Mouse (Mus musculus) liver, embryonic 11.5 days (tissue): ENCODE data around the gene Hhip. TPM values are rescaled to one million over a fixed set of nuclear protein-coding genes. Genes with fewer than 3 reads are reported as not detected.

Experiments used
- ATAC-seq: fragments of 200-750 bp; cut with Nextera tagmentation; replicated peaks from 2 replicates; pipeline ENCODE4 v1.8.0; 2017; ENCODE audit warnings: moderate number of reproducible peaks, mild to moderate bottlenecking, moderate TSS enrichment, moderate library complexity; ENCODE audit not compliant: low FRiP score
- DNase-seq: peaks from one replicate; pipeline ENCODE4 v3.0.0-alpha.2; 2017; ENCODE audit warnings: low spot score
- H3K27ac ChIP-seq: fragments of 300-500 bp; sonication (generic); 2 replicates; pipeline ENCODE4 v1.5.1; 2014; ENCODE audit warnings: mild to moderate bottlenecking, low read depth, low read length, control low read depth
- H3K27me3 ChIP-seq: fragments of 300-500 bp; sonication (generic); replicated peaks from 2 replicates; pipeline ENCODE4 v1.6.1; 2014; ENCODE audit warnings: low read length, mixed read lengths; ENCODE audit not compliant: control insufficient read depth, insufficient read depth
- H3K36me3 ChIP-seq: fragments of 300-500 bp; sonication (generic); 2 replicates; pipeline ENCODE4 v1.6.1; 2014; ENCODE audit warnings: mild to moderate bottlenecking, low read length, moderate library complexity, mixed read lengths; ENCODE audit not compliant: control insufficient read depth, insufficient read depth
- H3K4me1 ChIP-seq: fragments of 300-500 bp; sonication (generic); replicated peaks from 2 replicates; pipeline ENCODE4 v1.6.1; 2014; ENCODE audit warnings: low read length, mixed read lengths; ENCODE audit not compliant: control insufficient read depth, insufficient read depth
- H3K4me2 ChIP-seq: fragments of 300-500 bp; sonication (generic); 2 replicates; pipeline ENCODE4 v1.6.1; 2014; ENCODE audit warnings: mild to moderate bottlenecking, control low read depth, moderate library complexity
- H3K4me3 ChIP-seq: fragments of 300-500 bp; sonication (generic); 2 replicates; pipeline ENCODE4 v1.5.1; 2014; ENCODE audit warnings: low read depth, low read length, control low read depth
- H3K9ac ChIP-seq: fragments of 300-500 bp; sonication (generic); 2 replicates; pipeline ENCODE4 v1.6.1; 2014; ENCODE audit warnings: low read depth, low read length, control low read depth
- H3K9me3 ChIP-seq: fragments of 300-500 bp; sonication (generic); 2 replicates; pipeline ENCODE4 v1.6.1; 2016; ENCODE audit warnings: low read length, inconsistent platforms, mixed read lengths; ENCODE audit not compliant: control insufficient read depth
- WGBS: fragments of 180-500 bp; shearing (Covaris S2); extraction: QIAGEN DNeasy Blood & Tissue Kit; methylation state at CpG from one replicate; pipeline ENCODE4 v1.1.7; 2014; 5-methylcytosine and 5-hydroxymethylcytosine counted together
- polyA plus RNA-seq: library from polyadenylated mRNA; unstranded; fragments of >200 nt; fragmentation: Nextera tagmentation; extraction: Ambion mirVana; gene quantifications from 2 replicates; pipeline ENCODE4 v1.2.1, GENCODE M21; 2014

Gene Hhip
- polyA plus RNA-seq, 1 experiment from 2014 or later, result 2.1 TPM

GRCm38 (mm10) chr8:79966159-79966558 is 91.6 kb downstream of the Hhip start:
- H3K9ac ChIP-seq, result no peak overlapping the region
- no peak overlapping the region for H3K27ac ChIP-seq
- no peaks in the 10 kb centered on the region for H3K27me3 ChIP-seq
- H3K4me2 ChIP-seq, result no peak overlapping the region
- H3K4me1 ChIP-seq, result no peaks in the 10 kb centered on the region
- ATAC-seq (no peak), DNase-seq (no peak)
- 75% methylated on average over 6 of the region's 6 CpGs for WGBS
- H3K36me3 ChIP-seq, result no peaks in the 10 kb centered on the region
- no peaks in the 10 kb centered on the region for H3K9me3 ChIP-seq
- no peak overlapping the region for H3K4me3 ChIP-seq

- 12% methylated on average over 3 of the region's 3 CpGs for WGBS
- DNase-seq, result no peak
These were observed 104.9 kb downstream of the Hhip start for GRCm38 (mm10) chr8:79952857-79953256.

GRCm38 (mm10) chr8:79950376-79950775 is 107.4 kb downstream of the Hhip start:
- Histone ChIP-seq H3K9me3 (no peaks in the 10 kb centered on the region), H3K4me3 (no peak overlapping the region), H3K27ac (no peak overlapping the region), H3K4me1 (no peaks in the 10 kb centered on the region), H3K36me3 (no peaks in the 10 kb centered on the region), H3K27me3 (no peaks in the 10 kb centered on the region), H3K4me2 (no peak overlapping the region), H3K9ac (no peak overlapping the region)
- DNase-seq (no peak), ATAC-seq (no peak)
- WGBS, result 66% methylated on average over 3 of the region's 3 CpGs

More at GRCm38 (mm10) chr8:79952857-79953256, 104.9 kb downstream of the Hhip start:
- Histone ChIP-seq H3K9ac (no peak overlapping the region), H3K4me1 (no peaks in the 10 kb centered on the region), H3K27ac (no peak overlapping the region), H3K4me2 (no peak overlapping the region), H3K27me3 (no peaks in the 10 kb centered on the region), H3K36me3 (no peaks in the 10 kb centered on the region), H3K4me3 (no peak overlapping the region), H3K9me3 (no peaks in the 10 kb centered on the region)
- ATAC-seq, result no peak

- no peaks in the 10 kb centered on the region for H3K9me3 ChIP-seq
- WGBS, result 76% methylated on average over 9 of the region's 9 CpGs
- DNase-seq (no peak), ATAC-seq (no peak)
- no peak overlapping the region for H3K9ac ChIP-seq
- H3K4me2 ChIP-seq, result no peak overlapping the region
- no peak overlapping the region for H3K27ac ChIP-seq
- H3K4me3 ChIP-seq, result no peak overlapping the region
- H3K36me3 ChIP-seq, result no peaks in the 10 kb centered on the region
- H3K27me3 ChIP-seq, result no peaks in the 10 kb centered on the region
- H3K4me1 ChIP-seq, result no peaks in the 10 kb centered on the region
These were observed 112.2 kb downstream of the Hhip start for GRCm38 (mm10) chr8:79945501-79946076.

- Histone ChIP-seq H3K4me1 (no peaks in the 10 kb centered on the region), H3K27me3 (no peaks in the 10 kb centered on the region), H3K4me2 (no peak overlapping the region), H3K27ac (no peak overlapping the region), H3K9me3 (no peaks in the 10 kb centered on the region), H3K9ac (no peak overlapping the region), H3K36me3 (no peaks in the 10 kb centered on the region), H3K4me3 (no peak overlapping the region)
- ATAC-seq, result no peak
- no peak for DNase-seq
- WGBS, result 87% methylated on average over 5 of the region's 5 CpGs
These were observed 116.7 kb downstream of the Hhip start for GRCm38 (mm10) chr8:79941070-79941469.

GRCm38 (mm10) chr8:79936856-79937445 is 120.9 kb downstream of the Hhip start:
- H3K4me2 ChIP-seq, result no peak overlapping the region
- 69% methylated on average over 9 of the region's 9 CpGs for WGBS
- DNase-seq (no peak), ATAC-seq (no peak)
- H3K27me3 ChIP-seq, result no peaks in the 10 kb centered on the region
- no peaks in the 10 kb centered on the region for H3K4me1 ChIP-seq
- H3K9ac ChIP-seq, result no peak overlapping the region
- H3K36me3 ChIP-seq, result no peaks in the 10 kb centered on the region
- H3K4me3 ChIP-seq, result no peak overlapping the region
- H3K9me3 ChIP-seq, result no peaks in the 10 kb centered on the region
- H3K27ac ChIP-seq, result no peak overlapping the region

- no peaks in the 10 kb centered on the region for H3K36me3 ChIP-seq
- no peak overlapping the region for H3K27ac ChIP-seq
- no peak overlapping the region for H3K4me2 ChIP-seq
- H3K27me3 ChIP-seq, result no peaks in the 10 kb centered on the region
- H3K9ac ChIP-seq, result no peak overlapping the region
- no peak overlapping the region for H3K4me3 ChIP-seq
- ATAC-seq, result no peak
- WGBS, result 45% methylated on average over 7 of the region's 7 CpGs
- no peak for DNase-seq
- no peaks in the 10 kb centered on the region for H3K9me3 ChIP-seq
- H3K4me1 ChIP-seq, result no peaks in the 10 kb centered on the region
These were observed 122.0 kb downstream of the Hhip start for GRCm38 (mm10) chr8:79935793-79936192.

GRCm38 (mm10) chr8:79929202-79929601 is 128.6 kb downstream of the Hhip start:
- no peak overlapping the region for H3K4me2 ChIP-seq
- H3K4me1 ChIP-seq, result no peaks in the 10 kb centered on the region
- H3K36me3 ChIP-seq, result no peaks in the 10 kb centered on the region
- H3K4me3 ChIP-seq, result no peak overlapping the region
- no peaks in the 10 kb centered on the region for H3K9me3 ChIP-seq
- H3K27ac ChIP-seq, result no peak overlapping the region
- ATAC-seq, result no peak
- no peak for DNase-seq
- no peak overlapping the region for H3K9ac ChIP-seq
- H3K27me3 ChIP-seq, result no peaks in the 10 kb centered on the region
- WGBS, result 66% methylated on average over 4 of the region's 4 CpGs

GRCm38 (mm10) chr8:79917211-79917610 is 140.6 kb downstream of the Hhip start:
- Histone ChIP-seq H3K4me1 (no peaks in the 10 kb centered on the region), H3K4me2 (no peak overlapping the region), H3K27ac (no peak overlapping the region), H3K9me3 (no peaks in the 10 kb centered on the region), H3K27me3 (no peaks in the 10 kb centered on the region), H3K36me3 (no peaks in the 10 kb centered on the region), H3K4me3 (no peak overlapping the region), H3K9ac (no peak overlapping the region)
- ATAC-seq (no peak), DNase-seq (no peak)
- 60% methylated on average over 7 of the region's 7 CpGs for WGBS
